Mouse (Mus musculus): ENCODE measurements around the gene Fam180a. TPM values are rescaled to one million over a fixed set of nuclear protein-coding genes. Genes with fewer than 3 reads are reported as not detected.

The Fam180a gene
- total RNA-seq, 2 experiments from 2014 or later, result 0.21 to 1.0 TPM

GRCm38 (mm10) chr6:35265580-35266278 is 60.2 kb downstream of the Fam180a start:
- no peak for DNase-seq (ENCODE audit: low spot score in 2 of 2)

Other genes with a start within 250 kb of the Fam180a start
- gene Cnot4, start 192.4 kb downstream of the Fam180a start, total RNA-seq (2021), result 10 to 100 TPM; 26.0 to 28.7 TPM
- 10 to 100 TPM; 28.2 to 32.2 TPM for gene Nup205, start 148.7 kb downstream of the Fam180a start, total RNA-seq (2021)
- under 1 TPM; 0.15 to 0.39 TPM for gene Slc13a4, start 18.0 kb downstream of the Fam180a start, total RNA-seq (2021)
- 10 to 100 TPM; 71.6 to 77.1 TPM for gene Mtpn, start 213.7 kb upstream of the Fam180a start, total RNA-seq (2021)

Measured in gastrocnemius, postnatal 4 days (tissue).